Mouse (Mus musculus) cerebellum, postnatal 25 days (tissue): ENCODE measurements around the gene Zfp386.
"Not testable (repeated sequence)": the region's sequence is repeated elsewhere in the genome, so short reads cannot be mapped to it uniquely, and the experiment has no call there.

Source experiments
- DNase-seq, 2 experiments: peaks; one replicate each; pipeline ENCODE4 v3.0.0; 2021; ENCODE audit warnings: mixed read lengths in 2 of 2

Gene Zfp386

DNA sequence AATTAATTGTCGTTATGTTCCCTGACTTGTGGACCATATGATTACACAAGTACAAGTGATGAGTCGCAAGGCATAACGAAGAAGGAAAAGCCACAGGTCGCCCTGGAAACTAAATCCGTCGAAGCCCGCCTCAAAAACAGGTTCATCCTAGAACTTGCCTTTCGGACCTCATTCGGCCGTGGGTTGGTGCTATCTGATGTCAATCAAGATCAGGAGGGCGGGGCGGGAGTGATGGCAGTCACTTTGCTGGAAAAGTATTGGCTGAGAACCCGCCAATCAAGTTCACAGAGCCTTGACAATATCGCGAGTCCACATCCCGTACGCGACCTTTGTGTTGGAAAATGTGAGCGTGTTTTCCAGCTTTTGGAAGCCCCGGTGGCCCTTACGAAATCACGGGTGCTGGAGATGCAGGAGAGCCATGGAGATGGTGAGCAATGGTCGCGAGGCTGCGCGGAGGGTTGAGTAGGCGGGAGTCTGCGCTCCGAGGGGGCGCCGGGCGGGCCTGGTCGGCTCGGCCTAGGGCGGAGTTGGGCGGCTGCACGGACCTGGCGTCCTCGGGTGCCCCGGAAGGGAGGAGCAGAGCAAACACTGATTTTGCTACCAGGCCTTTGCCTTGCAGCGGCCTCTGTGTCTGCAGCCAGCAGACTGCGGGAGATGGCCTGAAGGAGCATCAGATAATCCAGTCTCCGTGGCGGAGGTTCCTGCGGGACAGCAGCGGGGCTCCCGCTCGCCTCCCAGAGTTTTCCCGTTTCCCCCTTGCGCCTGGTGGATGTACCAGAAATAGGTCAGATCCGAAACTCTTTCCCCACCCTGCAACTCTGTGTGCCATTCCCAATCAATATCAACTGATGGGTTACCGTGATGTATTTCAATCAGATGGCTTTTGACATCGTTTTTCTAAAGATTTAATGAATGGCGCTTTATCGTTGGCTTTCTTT lies at the start of gene Zfp386:
Zfp386 (plus strand) TSS at position 285 of the 938 bp plus-strand sequence.
- DNase-seq = peak; percentile 97 to 99

GRCm38 (mm10) chr12:115999784-116000183 lies 47.7 kb upstream of the Zfp386 start:
- DNase-seq = not testable (repeated sequence)

DNA sequence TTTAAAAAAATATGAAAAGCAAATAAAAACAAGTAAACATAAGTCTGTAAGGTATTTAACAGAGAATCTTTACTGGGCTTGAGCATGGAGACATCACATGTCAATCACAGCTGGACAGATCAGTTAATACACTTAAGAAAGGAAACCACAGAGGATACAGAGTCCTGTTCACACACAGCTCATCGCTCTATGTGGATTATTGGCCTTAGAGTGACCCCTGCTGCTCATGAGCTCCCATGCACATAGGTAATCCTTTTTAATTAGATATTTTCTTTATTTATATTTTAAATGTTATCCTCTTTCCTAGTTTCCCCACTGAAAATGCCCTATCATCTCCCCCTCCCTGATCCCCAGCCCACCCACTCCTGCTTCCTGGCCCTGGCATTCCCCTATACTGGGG lies 44.6 kb upstream of the Zfp386 start:
- not testable (repeated sequence) for DNase-seq

DNA sequence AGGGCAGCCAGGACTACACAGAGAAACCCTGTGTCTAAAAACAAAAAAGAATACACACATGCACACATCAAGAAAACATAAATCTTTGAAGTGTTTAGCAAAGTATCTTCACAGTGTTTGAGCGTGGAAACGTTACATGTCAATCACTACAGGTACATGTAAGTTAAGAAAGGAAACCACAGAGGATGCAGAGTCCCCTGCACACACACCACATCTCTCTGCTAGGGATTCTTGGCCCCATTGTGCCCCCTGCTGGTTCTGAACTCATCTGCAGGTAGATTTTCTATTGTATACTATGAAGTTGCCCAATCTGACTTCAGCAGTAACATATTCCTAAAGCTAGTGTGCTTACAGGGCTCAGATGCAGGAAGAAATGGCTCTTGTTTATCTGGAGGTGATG lies 36.7 kb upstream of the Zfp386 start:
- no peak for DNase-seq

DNA sequence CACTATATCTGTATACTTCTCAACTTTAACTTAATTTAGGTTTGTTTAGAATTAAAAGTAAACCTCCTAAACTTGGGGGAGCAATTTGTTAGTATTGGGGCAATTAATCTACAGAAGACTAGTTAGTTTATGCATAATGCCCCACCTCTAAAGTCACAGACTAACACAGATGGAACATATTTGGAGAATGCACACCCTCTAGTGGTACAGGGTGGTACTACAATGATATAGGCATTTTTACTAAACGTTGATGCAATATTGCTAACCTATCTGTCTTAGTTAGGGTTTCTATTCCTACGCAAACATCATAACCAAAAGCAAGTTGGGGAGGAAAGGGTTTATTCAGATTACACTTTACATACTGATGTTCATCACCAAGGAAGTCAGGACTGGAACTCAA lies 19.4 kb upstream of the Zfp386 start:
- DNase-seq = no peak

DNA sequence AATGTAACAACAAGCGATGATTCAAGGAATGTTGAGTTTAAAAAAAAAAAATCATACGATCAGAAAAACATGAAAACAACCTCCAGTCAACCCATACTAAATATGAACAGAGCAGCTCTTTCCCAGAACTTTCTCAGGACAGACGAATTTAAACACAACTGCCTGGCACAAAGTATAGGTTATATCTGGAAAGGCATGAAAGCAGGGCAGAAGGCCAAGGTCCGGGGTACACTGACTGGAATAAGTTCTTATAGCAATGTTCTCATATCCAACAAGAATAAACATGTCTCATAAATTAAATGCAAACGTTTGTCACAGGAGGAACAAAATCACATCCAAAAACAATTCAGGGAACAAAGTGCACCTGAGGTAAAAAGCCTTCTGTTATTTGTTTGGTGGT lies 12.2 kb upstream of the Zfp386 start:
- no peak for DNase-seq

DNA sequence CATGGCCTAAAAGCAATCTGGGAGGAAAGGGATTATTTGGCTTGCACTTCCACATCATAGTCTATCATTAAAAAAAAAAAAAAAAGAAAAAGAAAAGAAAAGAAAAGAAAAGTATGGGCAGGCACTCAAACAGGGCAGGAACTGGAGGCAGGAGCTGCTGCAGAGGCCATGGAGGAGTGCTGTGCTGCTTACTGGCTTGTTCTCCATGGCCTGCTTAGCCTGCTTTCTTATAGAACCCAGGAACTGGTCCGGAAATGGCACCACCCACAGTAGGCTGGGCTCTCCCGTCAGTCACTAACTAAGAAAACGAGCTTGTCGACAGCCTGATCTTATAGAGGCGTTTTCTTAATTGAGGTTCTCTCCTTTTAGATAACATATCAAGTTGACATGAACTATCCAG lies 2.7 kb upstream of the Zfp386 start:
- no peak for DNase-seq

- DNase-seq = no peak
Measured at GRCm38 (mm10) chr12:116048766-116049165, 1.2 kb downstream of the Zfp386 start.

DNA sequence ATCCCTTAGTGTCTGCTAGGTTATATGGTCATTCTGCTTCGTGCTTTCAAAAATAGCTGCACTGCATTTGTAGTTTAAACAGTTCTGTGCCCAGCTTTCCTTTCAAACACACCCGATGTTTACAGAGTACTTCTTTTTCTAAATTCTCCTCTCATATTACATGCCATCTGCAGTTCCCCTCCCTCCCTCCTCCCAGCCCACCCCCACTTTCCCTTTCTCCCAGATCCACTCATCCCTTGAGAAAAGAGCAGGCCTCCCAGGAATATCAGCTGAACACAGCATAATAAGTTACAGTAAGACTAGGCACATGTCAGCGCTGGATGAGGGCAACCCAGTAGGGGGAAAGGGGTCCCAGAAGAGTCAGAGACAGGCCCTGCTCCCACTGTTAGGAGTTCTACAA lies 1.7 kb downstream of the Zfp386 start:
- no peak for DNase-seq

DNA sequence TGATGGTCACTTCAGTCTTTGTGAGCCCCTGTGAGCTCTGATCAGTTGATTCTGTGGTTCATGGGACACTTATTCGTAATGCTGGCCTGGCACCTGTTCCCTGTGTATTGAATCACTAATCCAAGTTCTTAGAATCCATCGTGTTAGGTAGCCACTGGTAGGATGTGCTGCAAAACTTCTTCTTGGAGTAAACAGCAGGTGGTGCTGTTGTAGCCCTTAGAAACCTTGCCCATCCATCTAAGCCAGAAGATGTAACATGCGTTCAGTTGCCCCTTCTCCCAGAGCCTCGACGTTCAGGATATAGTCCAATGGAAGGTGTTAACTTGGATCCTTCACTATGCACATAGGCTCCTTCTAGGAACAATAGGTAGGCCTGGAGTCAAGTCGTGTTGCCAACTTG lies 2.2 kb downstream of the Zfp386 start:
- DNase-seq = no peak

- DNase-seq = no peak
Measured at GRCm38 (mm10) chr12:116054342-116054741, 6.8 kb downstream of the Zfp386 start.

- no peak for DNase-seq
Measured at GRCm38 (mm10) chr12:116056112-116056511, 8.6 kb downstream of the Zfp386 start.

GRCm38 (mm10) chr12:116061561-116062193 lies 14.2 kb downstream of the Zfp386 start:
- no peak for DNase-seq

GRCm38 (mm10) chr12:116062194-116062583 lies 14.7 kb downstream of the Zfp386 start:
- no peak for DNase-seq

- DNase-seq = no peak
Measured at GRCm38 (mm10) chr12:116063020-116063419, 15.5 kb downstream of the Zfp386 start.

- peak; percentile 63 to 73 for DNase-seq
Measured at GRCm38 (mm10) chr12:116071023-116071422, 23.5 kb downstream of the Zfp386 start.

DNA sequence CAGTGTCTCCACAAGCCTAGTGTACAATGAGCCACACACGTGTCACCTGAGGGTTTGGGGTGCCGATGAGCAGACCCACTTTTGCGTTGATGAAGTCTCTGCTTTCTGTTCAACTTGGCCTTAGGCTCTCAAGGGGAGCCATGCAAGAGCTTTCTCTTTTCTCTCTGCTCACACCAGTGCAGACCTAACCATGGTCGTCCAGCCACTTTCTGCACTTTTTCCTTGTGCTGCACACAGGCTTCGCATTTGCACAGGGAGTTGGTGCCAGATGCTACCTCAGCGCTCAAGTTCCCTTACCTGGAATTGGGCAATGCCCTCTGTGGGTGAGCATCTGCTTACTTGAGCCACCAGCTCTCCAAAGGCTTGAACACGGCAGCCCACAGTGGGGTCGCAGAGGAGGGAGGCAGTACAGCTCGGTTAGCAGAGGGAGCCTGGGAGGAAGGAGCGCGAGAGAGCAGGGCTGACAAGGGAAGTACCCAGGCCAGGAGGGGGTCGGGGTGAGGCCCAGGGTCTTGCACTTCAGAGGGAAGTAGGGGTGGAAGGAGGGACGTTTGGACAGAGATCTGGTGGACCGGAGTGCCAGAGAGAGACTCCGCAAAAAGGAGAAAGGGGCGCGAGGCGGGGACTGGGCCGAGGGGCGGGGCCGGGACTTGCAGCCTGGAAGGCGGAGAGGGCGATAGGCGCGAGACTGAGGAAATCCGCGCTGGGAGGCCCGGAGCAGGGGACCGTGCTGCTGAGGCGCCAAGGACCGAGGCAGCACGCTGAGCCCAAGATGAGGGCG lies 29.7 kb downstream of the Zfp386 start, which contains the start of gene Vipr2:
Vipr2 (plus strand) TSS at position 653 of the 781 bp plus-strand sequence.
- peak; percentile 56 to 68 for DNase-seq

- DNase-seq = no peak
Measured at GRCm38 (mm10) chr12:116077855-116078366, 30.4 kb downstream of the Zfp386 start.

DNA sequence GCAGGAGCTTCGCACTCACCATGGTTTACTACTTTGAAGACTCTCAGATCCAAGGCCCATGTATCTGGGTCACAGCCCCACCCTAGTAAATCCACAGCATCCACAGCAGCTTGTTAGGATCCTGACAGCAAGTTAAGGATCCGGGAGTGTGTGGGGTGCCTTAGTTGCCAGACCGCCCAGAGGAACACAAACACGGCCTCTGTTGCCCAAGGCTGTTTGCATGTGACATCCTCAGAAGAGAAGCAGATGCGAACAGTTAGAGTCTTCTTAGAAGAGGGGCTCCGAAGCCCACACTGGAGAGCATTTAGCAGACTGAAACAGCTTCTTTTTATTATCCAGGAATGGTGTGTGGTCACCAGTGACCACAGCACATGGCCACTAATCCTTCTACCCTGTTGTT lies 35.6 kb downstream of the Zfp386 start:
- no peak for DNase-seq

- no peak for DNase-seq
Measured at GRCm38 (mm10) chr12:116084294-116084693, 36.8 kb downstream of the Zfp386 start.

DNA sequence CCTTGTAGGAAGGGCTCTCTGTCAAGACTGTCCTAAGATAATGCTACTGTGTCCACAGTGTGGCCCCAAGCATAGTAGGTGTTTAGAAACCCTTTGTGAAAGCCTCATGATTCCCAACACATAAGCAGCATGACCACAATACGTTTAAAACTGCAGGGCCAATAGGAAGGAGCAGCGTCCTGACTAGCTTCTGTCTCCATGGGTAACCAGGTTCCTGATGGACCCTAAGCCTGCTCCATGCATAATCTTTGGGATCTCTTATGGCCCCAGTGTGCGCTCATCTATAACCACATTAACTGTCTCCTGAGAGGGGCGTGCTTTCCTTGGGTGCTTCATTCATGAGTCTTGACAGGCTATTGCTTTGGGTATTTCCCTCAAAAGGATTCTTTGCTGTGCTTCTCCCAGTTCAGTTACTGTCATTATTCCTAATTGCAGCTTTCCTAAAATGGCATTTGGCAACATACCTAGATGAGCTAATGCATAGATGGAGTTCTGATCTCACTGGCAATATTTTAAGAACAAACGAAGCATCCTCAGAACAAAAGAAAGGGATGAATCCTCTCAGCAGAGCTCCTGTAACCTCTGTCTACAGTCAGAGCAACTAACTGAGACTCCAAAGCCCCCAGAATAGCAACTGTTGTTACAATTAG lies 39.6 kb downstream of the Zfp386 start:
- no peak for DNase-seq

DNA sequence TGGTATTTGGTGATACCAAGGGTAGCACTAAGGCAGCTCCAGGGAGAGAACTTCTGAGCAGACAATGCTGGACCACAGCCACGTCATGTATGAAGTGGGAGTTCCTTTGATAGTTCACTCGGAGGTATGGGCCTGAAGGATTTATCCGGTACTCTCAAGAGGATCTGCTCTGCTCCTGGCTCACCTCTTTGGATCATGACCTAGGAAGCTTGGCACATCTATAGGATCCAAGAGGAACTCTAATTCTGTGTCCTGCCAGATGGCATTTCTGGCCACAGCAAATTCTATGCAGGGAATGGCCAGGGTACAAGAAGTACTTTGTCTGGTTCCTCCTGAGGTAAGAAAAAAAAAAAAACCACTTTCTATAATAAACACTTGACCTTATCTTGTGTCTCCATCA lies 42.3 kb downstream of the Zfp386 start:
- DNase-seq = peak; percentile 44 to 53
